Mouse (Mus musculus) ES-Bruce4 (cell line): ENCODE measurements around the gene Mn1.

ENCODE experiments used
- CTCF ChIP-seq: IDR thresholded peaks from one replicate; pipeline ENCODE4 v1.8.1; 2011; ENCODE audit warnings: low read depth, low read length
- POLR2A ChIP-seq: IDR thresholded peaks from one replicate; pipeline ENCODE4 v1.8.1; 2011; ENCODE audit warnings: low read length; ENCODE audit not compliant: insufficient read depth

DNA sequence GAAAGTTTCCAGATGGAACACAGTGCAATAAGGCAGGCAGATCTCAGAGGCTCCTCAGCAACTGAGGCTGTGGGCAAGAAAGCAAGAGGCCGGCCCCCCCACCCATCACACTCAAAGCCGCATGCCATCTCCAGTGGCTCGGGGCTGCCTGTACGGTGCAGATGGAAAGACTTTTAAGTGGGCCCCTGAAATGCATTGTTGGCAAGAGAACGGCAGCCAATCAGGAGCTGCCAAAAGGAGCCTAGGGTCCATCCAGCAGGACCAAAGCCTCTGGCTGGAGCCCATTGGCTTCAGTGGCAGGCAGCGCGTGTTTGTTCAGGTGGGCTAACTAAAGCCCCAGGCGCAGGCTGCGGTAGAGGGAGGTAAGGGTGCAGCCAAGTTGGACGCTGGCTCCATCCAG lies 21.4 kb upstream of the Mn1 start:
- TF ChIP-seq POLR2A (no peak), CTCF (no peak)
